In genomic region chr6:124321481-124322475, GRCm38 (mm10) we compare ENCODE assay signal across 9 mouse cellular contexts. TPM values are rescaled to one million over a fixed set of nuclear protein-coding genes. Genes with fewer than 3 reads are reported as not detected.
DNase-seq lines count a peak whose midpoint lies in the region; ATAC-seq and TF ChIP-seq lines count a peak whose summit lies in the region.
"Had no signal": no experiment of that assay in that cellular context is flagged by ENCODE, and none has a peak within 500 bp of the region (broad histone marks: within the 10 kb centered on the region; RNA-seq: fewer than 3 reads in every experiment).

No protein-coding gene starts in this region.

- 83% methylated on average over 16 of the region's 16 CpGs for WGBS in midbrain, postnatal 0 days
- 88% methylated on average over 16 of the region's 16 CpGs for WGBS in midbrain, embryonic 13.5 days
- 81% methylated on average over 16 of the region's 16 CpGs for WGBS in intestine, embryonic 16.5 days
- WGBS in midbrain, embryonic 16.5 days, result 86% methylated on average over 16 of the region's 16 CpGs

- H3K9me3 ChIP-seq in midbrain, postnatal 0 days (ENCODE audit: low read length), result no peaks in the 10 kb centered on the region
- no peaks in the 10 kb centered on the region for H3K9me3 ChIP-seq in midbrain, embryonic 13.5 days
- no peaks in the 10 kb centered on the region for H3K9me3 ChIP-seq in intestine, embryonic 16.5 days (ENCODE audit: control insufficient read depth, low read length)
- H3K9me3 ChIP-seq in midbrain, embryonic 16.5 days (replicated peaks; ENCODE audit: control insufficient read depth, low read length, poor library complexity, severe bottlenecking), result no peaks in the 10 kb centered on the region
- H3K9me3 ChIP-seq: heart, embryonic 12.5 days had no signal

- no peak overlapping the region for H3K27ac ChIP-seq in midbrain, postnatal 0 days (ENCODE audit: low read depth, low read length)
- H3K27ac ChIP-seq in midbrain, embryonic 13.5 days, result no peak overlapping the region
- no peak overlapping the region for H3K27ac ChIP-seq in intestine, embryonic 16.5 days (ENCODE audit: low read length)
- H3K27ac ChIP-seq in midbrain, embryonic 16.5 days (ENCODE audit: low read length), result no peak overlapping the region

- ATAC-seq in midbrain, postnatal 0 days (ENCODE audit: low FRiP score), result no peak
- ATAC-seq in midbrain, embryonic 13.5 days, result no peak
- no peak for ATAC-seq in intestine, embryonic 16.5 days
- ATAC-seq in midbrain, embryonic 16.5 days, result no peak

- no peaks in the 10 kb centered on the region for H3K27me3 ChIP-seq in midbrain, postnatal 0 days (ENCODE audit: insufficient read depth, low read length)
- no peaks in the 10 kb centered on the region for H3K27me3 ChIP-seq in midbrain, embryonic 13.5 days
- H3K27me3 ChIP-seq in intestine, embryonic 16.5 days (replicated peaks; ENCODE audit: control insufficient read depth, insufficient read depth, low read length), result no peaks in the 10 kb centered on the region
- no peaks in the 10 kb centered on the region for H3K27me3 ChIP-seq in midbrain, embryonic 16.5 days (ENCODE audit: control insufficient read depth, insufficient read depth, low read depth, low read length)
- H3K27me3 ChIP-seq: heart, embryonic 12.5 days had no signal

- H3K4me3 ChIP-seq in midbrain, postnatal 0 days (ENCODE audit: low read depth, low read length), result no peak overlapping the region
- no peak overlapping the region for H3K4me3 ChIP-seq in midbrain, embryonic 13.5 days (replicated peaks)
- H3K4me3 ChIP-seq in intestine, embryonic 16.5 days (ENCODE audit: low read length), result no peak overlapping the region
- H3K4me3 ChIP-seq in midbrain, embryonic 16.5 days (ENCODE audit: low read depth, low read length), result no peak overlapping the region
- H3K4me3 ChIP-seq: heart, embryonic 12.5 days had no signal

- DNase-seq in midbrain, postnatal 0 days (ENCODE audit: low spot score), result peak; percentile 1
- DNase-seq in cerebellum, adult 9-11 months, result peak; percentile 17
- DNase-seq in left cerebral cortex, postnatal 36 days (ENCODE audit: low spot score in 2 of 2), result peak; percentile 55 to 56
- DNase-seq in thymus, postnatal 25 days, result peak; percentile 31
- DNase-seq in heart, postnatal 10 days, result no peak

- no peaks in the 10 kb centered on the region for H3K36me3 ChIP-seq in midbrain, postnatal 0 days (ENCODE audit: insufficient read depth, low read length)
- H3K36me3 ChIP-seq in midbrain, embryonic 13.5 days, result no peaks in the 10 kb centered on the region
- H3K36me3 ChIP-seq in intestine, embryonic 16.5 days (ENCODE audit: control insufficient read depth, insufficient read depth, low read length), result no peaks in the 10 kb centered on the region
- no peaks in the 10 kb centered on the region for H3K36me3 ChIP-seq in midbrain, embryonic 16.5 days (ENCODE audit: control insufficient read depth, insufficient read depth, low read length)
- H3K36me3 ChIP-seq: heart, embryonic 12.5 days had no signal

- no peaks in the 10 kb centered on the region for H3K4me1 ChIP-seq in midbrain, postnatal 0 days (ENCODE audit: insufficient read depth, low read length)
- peaks cover 3% of the 10 kb centered on the region; the same call in 1 of the 2 replicates for H3K4me1 ChIP-seq in midbrain, embryonic 13.5 days (replicated peaks)
- H3K4me1 ChIP-seq in intestine, embryonic 16.5 days (ENCODE audit: control insufficient read depth, insufficient read depth, low read length), result no peaks in the 10 kb centered on the region
- H3K4me1 ChIP-seq in midbrain, embryonic 16.5 days (ENCODE audit: control insufficient read depth, insufficient read depth, low read length), result no peaks in the 10 kb centered on the region
- H3K4me1 ChIP-seq: heart, embryonic 12.5 days had no signal

- intact Hi-C loops in left cerebral cortex, postnatal 36 days (cut with DNase I), result no loop called here
- intact Hi-C loops in heart, postnatal 10 days (cut with DNase I), result no loop called here

- H3K9ac ChIP-seq in midbrain, postnatal 0 days (replicated peaks; ENCODE audit: low read length, poor library complexity, severe bottlenecking), result no peak overlapping the region
- H3K9ac ChIP-seq in midbrain, embryonic 13.5 days (replicated peaks), result no peak overlapping the region
- no peak overlapping the region for H3K9ac ChIP-seq in intestine, embryonic 16.5 days (ENCODE audit: low read depth, low read length)
- no peak overlapping the region for H3K9ac ChIP-seq in midbrain, embryonic 16.5 days (ENCODE audit: low read depth, low read length)
- H3K9ac ChIP-seq: heart, embryonic 12.5 days had no signal

- no peak overlapping the region for H3K4me2 ChIP-seq in midbrain, postnatal 0 days (ENCODE audit: low read depth, low read length, poor library complexity, severe bottlenecking)
- no peak overlapping the region for H3K4me2 ChIP-seq in midbrain, embryonic 13.5 days (replicated peaks)
- H3K4me2 ChIP-seq in intestine, embryonic 16.5 days (ENCODE audit: low read depth, low read length), result no peak overlapping the region
- H3K4me2 ChIP-seq in midbrain, embryonic 16.5 days (ENCODE audit: low read length), result no peak overlapping the region
- H3K4me2 ChIP-seq: heart, embryonic 12.5 days had no signal

- TF ChIP-seq CTCF in midbrain, postnatal 0 days (IDR thresholded peaks at IDR 0.05), result no peak

RNA-seq across cellular contexts. Expression of gene Cd163, which starts 17.3 kb away (rescaled TPM):
- 2.0 and 2.5 TPM in 2 replicates for total RNA-seq in midbrain, postnatal 0 days (2014; rRNA removed)
- polyA plus RNA-seq in midbrain, postnatal 0 days (2015; fragmentation: Nextera tagmentation; extraction: Ambion mirVana), result 1.6 and 1.7 TPM in 2 replicates
- polyA plus RNA-seq in midbrain, embryonic 13.5 days (2015; fragmentation: Nextera tagmentation; extraction: Ambion mirVana), result 0.12 TPM in 2 replicates
- 1 to 10 TPM; 1.7 to 4.5 TPM for total RNA-seq in left cerebral cortex, postnatal 36 days (2021)
- 1 to 10 TPM; 4.7 to 9.7 TPM for total RNA-seq in heart, postnatal 10 days (2021)
- polyA plus RNA-seq in intestine, embryonic 16.5 days (2015; fragmentation: Nextera tagmentation; extraction: Ambion mirVana), result 0.43 and 0.49 TPM in 2 replicates
- 1.0 and 1.1 TPM in 2 replicates for polyA plus RNA-seq in midbrain, embryonic 16.5 days (2015; fragmentation: Nextera tagmentation; extraction: Ambion mirVana)
- polyA plus RNA-seq: heart, embryonic 12.5 days had no signal

Comparison
In these comparisons a context has a peak if more than half of its experiments do, and no peak if none do; other contexts are left out.
1. DNase-seq: peak in midbrain, postnatal 0 days (single experiment), cerebellum, adult 9-11 months (single experiment), left cerebral cortex, postnatal 36 days (2 of 2) and thymus, postnatal 25 days (single experiment); none in heart, postnatal 10 days (0 of 2).